In the genomic region with DNA sequence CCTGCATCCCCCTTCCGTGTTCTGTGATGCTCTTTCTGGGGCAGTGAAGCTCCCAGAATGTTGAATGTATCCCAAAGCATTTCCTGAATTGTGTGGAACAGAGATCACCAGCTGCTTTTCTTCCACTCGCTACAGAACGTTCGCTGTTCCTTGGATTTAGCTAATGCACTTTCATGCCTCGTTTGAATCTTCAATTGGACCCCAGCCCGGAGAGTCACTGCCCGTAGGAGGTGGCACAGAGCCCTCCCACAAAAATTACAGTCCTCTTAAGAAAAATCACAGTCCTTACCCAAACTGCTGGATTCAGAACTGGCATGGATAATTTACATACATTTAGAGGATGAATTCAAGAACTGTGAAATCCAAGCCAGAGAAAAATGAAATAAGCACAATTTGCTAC, we compare ENCODE assay signal across 15 mouse cellular contexts. TPM values are rescaled to one million over a fixed set of nuclear protein-coding genes. Genes with fewer than 3 reads are reported as not detected.
DNase-seq lines count a peak whose midpoint lies in the region; ATAC-seq and TF ChIP-seq lines count a peak whose summit lies in the region.
"Had no signal": no experiment of that assay in that cellular context is flagged by ENCODE, and none has a peak within 500 bp of the region (broad histone marks: within the 10 kb centered on the region; RNA-seq: fewer than 3 reads in every experiment).

No protein-coding gene starts in this region.

- no peak for TF ChIP-seq CTCF in hindbrain, postnatal 0 days (IDR thresholded peaks at IDR 0.05; ENCODE audit: low read depth)

- no peak overlapping the region for H3K4me2 ChIP-seq in hindbrain, postnatal 0 days (ENCODE audit: low read depth, low read length)
- no peak overlapping the region for H3K4me2 ChIP-seq in hindbrain, embryonic 13.5 days
- no peak overlapping the region for H3K4me2 ChIP-seq in embryonic facial prominence, embryonic 14.5 days (ENCODE audit: low read depth, low read length)
- no peak overlapping the region for H3K4me2 ChIP-seq in hindbrain, embryonic 12.5 days (replicated peaks)
- H3K4me2 ChIP-seq: heart, embryonic 13.5 days; neural tube, embryonic 13.5 days had no signal

- no peaks in the 10 kb centered on the region for H3K9me3 ChIP-seq in hindbrain, postnatal 0 days (ENCODE audit: low read length)
- no peaks in the 10 kb centered on the region for H3K9me3 ChIP-seq in hindbrain, embryonic 13.5 days
- no peaks in the 10 kb centered on the region for H3K9me3 ChIP-seq in embryonic facial prominence, embryonic 14.5 days (ENCODE audit: control insufficient read depth, low read length)
- no peaks in the 10 kb centered on the region for H3K9me3 ChIP-seq in hindbrain, embryonic 12.5 days (replicated peaks)
- H3K9me3 ChIP-seq: heart, embryonic 13.5 days; neural tube, embryonic 13.5 days had no signal

- H3K4me3 ChIP-seq in hindbrain, postnatal 0 days (ENCODE audit: low read length) = no peak overlapping the region
- no peak overlapping the region for H3K4me3 ChIP-seq in hindbrain, embryonic 13.5 days
- no peak overlapping the region for H3K4me3 ChIP-seq in embryonic facial prominence, embryonic 14.5 days (ENCODE audit: low read depth, low read length)
- no peak overlapping the region for H3K4me3 ChIP-seq in hindbrain, embryonic 12.5 days
- H3K4me3 ChIP-seq: gastrocnemius, adult 2 months; heart, embryonic 13.5 days; neural tube, embryonic 13.5 days had no signal

- H3K27ac ChIP-seq in hindbrain, postnatal 0 days = no peak overlapping the region
- H3K27ac ChIP-seq in hindbrain, embryonic 13.5 days = no peak overlapping the region
- H3K27ac ChIP-seq in embryonic facial prominence, embryonic 14.5 days (replicated peaks; ENCODE audit: low read depth, low read length) = 0 out of 2 replicates have a peak overlapping the region, but pooled peaks have one; percentile 4
- no peak overlapping the region for H3K27ac ChIP-seq in hindbrain, embryonic 12.5 days
- H3K27ac ChIP-seq: gastrocnemius, adult 2 months; heart, embryonic 13.5 days; neural tube, embryonic 13.5 days had no signal

- WGBS in hindbrain, postnatal 0 days = 26% methylated on average over 7 of the region's 7 CpGs
- WGBS in hindbrain, embryonic 13.5 days = 46% methylated on average over 7 of the region's 7 CpGs
- 32% methylated on average over 7 of the region's 7 CpGs for WGBS in embryonic facial prominence, embryonic 14.5 days
- WGBS in hindbrain, embryonic 12.5 days = 53% methylated on average over 7 of the region's 7 CpGs

- no peak for ATAC-seq in hindbrain, postnatal 0 days
- ATAC-seq in hindbrain, embryonic 13.5 days (ENCODE audit: low FRiP score) = no peak
- ATAC-seq in embryonic facial prominence, embryonic 14.5 days (ENCODE audit: low read depth) = no peak
- no peak for ATAC-seq in hindbrain, embryonic 12.5 days (ENCODE audit: low FRiP score)

- no peaks in the 10 kb centered on the region for H3K27me3 ChIP-seq in hindbrain, postnatal 0 days (ENCODE audit: insufficient read depth, low read length)
- no peaks in the 10 kb centered on the region for H3K27me3 ChIP-seq in hindbrain, embryonic 13.5 days
- no peaks in the 10 kb centered on the region for H3K27me3 ChIP-seq in embryonic facial prominence, embryonic 14.5 days (replicated peaks; ENCODE audit: control insufficient read depth, insufficient read depth, low read length)
- H3K27me3 ChIP-seq in hindbrain, embryonic 12.5 days = no peaks in the 10 kb centered on the region; the same call in 1 of the 2 replicates
- H3K27me3 ChIP-seq: neural tube, embryonic 13.5 days had no signal

- H3K9ac ChIP-seq in hindbrain, postnatal 0 days (replicated peaks; ENCODE audit: low read length) = no peak overlapping the region
- no peak overlapping the region for H3K9ac ChIP-seq in hindbrain, embryonic 13.5 days
- no peak overlapping the region for H3K9ac ChIP-seq in embryonic facial prominence, embryonic 14.5 days (ENCODE audit: low read depth, low read length)
- no peak overlapping the region for H3K9ac ChIP-seq in hindbrain, embryonic 12.5 days
- H3K9ac ChIP-seq: heart, embryonic 13.5 days; neural tube, embryonic 13.5 days had no signal

- intact Hi-C loops in heart, postnatal 25 days (cut with DNase I) = no loop called here

- H3K36me3 ChIP-seq in hindbrain, postnatal 0 days (ENCODE audit: insufficient read depth, low read length) = no peaks in the 10 kb centered on the region
- no peaks in the 10 kb centered on the region for H3K36me3 ChIP-seq in hindbrain, embryonic 13.5 days
- no peaks in the 10 kb centered on the region for H3K36me3 ChIP-seq in embryonic facial prominence, embryonic 14.5 days (ENCODE audit: control insufficient read depth, insufficient read depth, low read length)
- H3K36me3 ChIP-seq in hindbrain, embryonic 12.5 days = no peaks in the 10 kb centered on the region
- H3K36me3 ChIP-seq: heart, embryonic 13.5 days; neural tube, embryonic 13.5 days had no signal

- no peaks in the 10 kb centered on the region for H3K4me1 ChIP-seq in hindbrain, postnatal 0 days (ENCODE audit: insufficient read depth, low read length)
- H3K4me1 ChIP-seq in hindbrain, embryonic 13.5 days (replicated peaks) = peaks cover 6% of the 10 kb centered on the region; the same call in 1 of the 2 replicates
- H3K4me1 ChIP-seq in embryonic facial prominence, embryonic 14.5 days (ENCODE audit: control insufficient read depth, insufficient read depth, low read length) = peaks cover 18% of the 10 kb centered on the region
- H3K4me1 ChIP-seq in hindbrain, embryonic 12.5 days = no peaks in the 10 kb centered on the region

- DNase-seq in hindbrain, postnatal 0 days (ENCODE audit: low spot score) = peak; percentile 51
- peak; percentile 86 for DNase-seq in embryonic facial prominence, embryonic 14.5 days (ENCODE audit: low spot score)
- peak; percentile 34 to 68 for DNase-seq in layer of hippocampus, postnatal 14 days (ENCODE audit: low spot score in 2 of 2)
- peak; percentile 60 for DNase-seq in right cerebral cortex, postnatal 14 days
- no peak for DNase-seq in heart, postnatal 25 days (ENCODE audit: low spot score)
- DNase-seq in retina, postnatal 1 day = no peak
- DNase-seq: adrenal gland, postnatal 10 days; cerebellum, adult 11-12 months; gastrocnemius, adult 2 months; kidney, postnatal 36 days; thymus, postnatal 14 days had no signal

RNA-seq across cellular contexts. Expression of a gene that starts 36.9 kb away (rescaled TPM):
- total RNA-seq in hindbrain, postnatal 0 days (2014; rRNA removed) = 105 and 114 TPM in 2 replicates
- 19.9 and 20.6 TPM in 2 replicates for polyA plus RNA-seq in hindbrain, postnatal 0 days (2015; fragmentation: Nextera tagmentation; extraction: Ambion mirVana)
- 4.3 and 5.1 TPM in 2 replicates for polyA plus RNA-seq in hindbrain, embryonic 13.5 days (2015; fragmentation: Nextera tagmentation; extraction: Ambion mirVana)
- polyA plus RNA-seq in embryonic facial prominence, embryonic 14.5 days (2014; fragmentation: Nextera tagmentation; extraction: Ambion mirVana) = 4.0 and 5.3 TPM in 2 replicates
- 100 to 1,000 TPM; 263 to 281 TPM for total RNA-seq in layer of hippocampus, postnatal 14 days (2021)
- 1 to 10 TPM; 1.1 to 1.2 TPM for total RNA-seq in heart, postnatal 25 days (2021)
- 1.3 and 1.7 TPM in 2 replicates for polyA plus RNA-seq in hindbrain, embryonic 12.5 days (2016; fragmentation: Nextera tagmentation; extraction: Ambion mirVana)

RNA-seq across cellular contexts. Expression of a gene that starts 48.5 kb away (rescaled TPM):
- total RNA-seq in hindbrain, postnatal 0 days (2014; rRNA removed) = 74.0 and 76.1 TPM in 2 replicates
- polyA plus RNA-seq in hindbrain, postnatal 0 days (2015; fragmentation: Nextera tagmentation; extraction: Ambion mirVana) = 53.4 and 57.5 TPM in 2 replicates
- 113 and 120 TPM in 2 replicates for polyA plus RNA-seq in hindbrain, embryonic 13.5 days (2015; fragmentation: Nextera tagmentation; extraction: Ambion mirVana)
- 90.5 and 103 TPM in 2 replicates for polyA plus RNA-seq in embryonic facial prominence, embryonic 14.5 days (2014; fragmentation: Nextera tagmentation; extraction: Ambion mirVana)
- 100 to 1,000 TPM; 162 to 172 TPM for total RNA-seq in layer of hippocampus, postnatal 14 days (2021)
- 10 to 100 TPM; 58.3 to 62.5 TPM for total RNA-seq in heart, postnatal 25 days (2021)
- 174 and 178 TPM in 2 replicates for polyA plus RNA-seq in hindbrain, embryonic 12.5 days (2016; fragmentation: Nextera tagmentation; extraction: Ambion mirVana)

Comparison
In these comparisons a context has a peak if more than half of its experiments do, and no peak if none do; other contexts are left out.
1. DNase-seq: peak in hindbrain, postnatal 0 days (single experiment), embryonic facial prominence, embryonic 14.5 days (single experiment), layer of hippocampus, postnatal 14 days (2 of 2) and right cerebral cortex, postnatal 14 days (single experiment); none in heart, postnatal 25 days (single experiment) and retina, postnatal 1 day (single experiment).